Mouse (Mus musculus): ENCODE results near the gene Olfr539.
"Not testable (repeated sequence)": the region's sequence is repeated elsewhere in the genome, so short reads cannot be mapped to it uniquely, and the experiment has no call there.

The Olfr539 gene

GRCm38 (mm10) chr7:140659630-140660029, at the start of gene Olfr539:
Gene Olfr539 (plus strand): TSS chr7:140659930.
- no peak for DNase-seq (ENCODE audit: low spot score in 2 of 2)

GRCm38 (mm10) chr7:140628670-140629069, 31.1 kb upstream of the Olfr539 start, which contains the start of gene Olfr61:
Gene Olfr61 (plus strand): TSS chr7:140628970.
- not testable (repeated sequence) for DNase-seq (ENCODE audit: low spot score in 2 of 2)

- DNase-seq (ENCODE audit: low spot score in 2 of 2): no peak
These were observed 29.2 kb upstream of the Olfr539 start for GRCm38 (mm10) chr7:140630559-140630958.

GRCm38 (mm10) chr7:140646152-140646551, 13.6 kb upstream of the Olfr539 start, which contains the start of gene Olfr53:
Gene Olfr53 (plus strand): TSS chr7:140646452.
- no peak for DNase-seq (ENCODE audit: low spot score in 2 of 2)

- DNase-seq (ENCODE audit: low spot score in 2 of 2): not testable (repeated sequence)
These were observed 11.0 kb downstream of the Olfr539 start for GRCm38 (mm10) chr7:140670693-140671092.

GRCm38 (mm10) chr7:140675863-140676262, 16.1 kb downstream of the Olfr539 start:
- no peak for DNase-seq (ENCODE audit: low spot score in 2 of 2)

- DNase-seq (ENCODE audit: low spot score in 2 of 2): not testable (repeated sequence)
These were observed 19.9 kb downstream of the Olfr539 start for GRCm38 (mm10) chr7:140679591-140679990.

GRCm38 (mm10) chr7:140681651-140682050, 21.9 kb downstream of the Olfr539 start, which contains the start of gene Olfr45:
Gene Olfr45 (plus strand): TSS chr7:140681951.
- DNase-seq (ENCODE audit: low spot score in 2 of 2): no peak

- DNase-seq (ENCODE audit: low spot score in 2 of 2): no peak
These were observed 37.2 kb downstream of the Olfr539 start, which contains the start of gene Olfr541 for GRCm38 (mm10) chr7:140696967-140697366. Gene Olfr541 (plus strand): TSS chr7:140697267.

- DNase-seq (ENCODE audit: low spot score in 2 of 2): no peak
These were observed 46.6 kb downstream of the Olfr539 start for GRCm38 (mm10) chr7:140706348-140706747.

GRCm38 (mm10) chr7:140707536-140708284, 48.0 kb downstream of the Olfr539 start:
- no peak for DNase-seq (ENCODE audit: low spot score in 2 of 2)

- no peak for DNase-seq (ENCODE audit: low spot score in 2 of 2)
These were observed 57.7 kb downstream of the Olfr539 start for GRCm38 (mm10) chr7:140717155-140718055.

GRCm38 (mm10) chr7:140721095-140721494, 61.4 kb downstream of the Olfr539 start:
- no peak for DNase-seq (ENCODE audit: low spot score in 2 of 2)

- no peak for DNase-seq (ENCODE audit: low spot score in 2 of 2)
These were observed 65.8 kb downstream of the Olfr539 start for GRCm38 (mm10) chr7:140725558-140725957.

Data from urinary bladder, adult 18-20 months (tissue).